Mouse (Mus musculus): Measurements from ENCODE around the gene Gatad2b. TPM values are rescaled to one million over a fixed set of nuclear protein-coding genes. Genes with fewer than 3 reads are reported as not detected.

Gene Gatad2b
- polyA plus RNA-seq, 1 experiment from 2014 or later, result 17.9 TPM

- H3K4me3 ChIP-seq, result no peak overlapping the region
- peaks cover 98% of the 10 kb centered on the region for H3K36me3 ChIP-seq
- no peaks in the 10 kb centered on the region for H3K9me3 ChIP-seq
- H3K4me1 ChIP-seq (replicated peaks), result peaks cover 6% of the 10 kb centered on the region
- no peak for DNase-seq (ENCODE audit: low spot score)
- no peak overlapping the region for H3K27ac ChIP-seq
- H3K27me3 ChIP-seq (ENCODE audit: insufficient read depth, poor library complexity, severe bottlenecking), result peaks cover 4% of the 10 kb centered on the region; the same call in 1 of the 2 replicates
- 93% methylated on average over 3 of the region's 3 CpGs for WGBS
These were observed 102.7 kb downstream of the Gatad2b start for GRCm38 (mm10) chr3:90395629-90396028.

GRCm38 (mm10) chr3:90400993-90401392 is 108.0 kb downstream of the Gatad2b start:
- Histone ChIP-seq H3K4me3 (no peak overlapping the region), H3K27me3 (ENCODE audit: insufficient read depth, poor library complexity, severe bottlenecking) (no peaks in the 10 kb centered on the region), H3K9me3 (no peaks in the 10 kb centered on the region), H3K27ac (no peak overlapping the region), H3K36me3 (peaks cover 98% of the 10 kb centered on the region), H3K4me1 (replicated peaks) (no peaks in the 10 kb centered on the region)
- DNase-seq (ENCODE audit: low spot score), result no peak
- 82% methylated on average over 4 of the region's 4 CpGs for WGBS

GRCm38 (mm10) chr3:90404121-90404520 is 111.1 kb downstream of the Gatad2b start:
- DNase-seq (ENCODE audit: low spot score), result no peak
- no peaks in the 10 kb centered on the region for H3K9me3 ChIP-seq
- H3K36me3 ChIP-seq, result peaks cover 100% of the 10 kb centered on the region
- 94% methylated on average over 3 of the region's 3 CpGs for WGBS
- no peaks in the 10 kb centered on the region for H3K4me1 ChIP-seq (replicated peaks)
- H3K27me3 ChIP-seq (ENCODE audit: insufficient read depth, poor library complexity, severe bottlenecking), result no peaks in the 10 kb centered on the region
- H3K4me3 ChIP-seq, result no peak overlapping the region
- no peak overlapping the region for H3K27ac ChIP-seq

GRCm38 (mm10) chr3:90404609-90405008 is 111.6 kb downstream of the Gatad2b start:
- Histone ChIP-seq H3K27ac (no peak overlapping the region), H3K9me3 (no peaks in the 10 kb centered on the region), H3K36me3 (peaks cover 100% of the 10 kb centered on the region), H3K4me3 (no peak overlapping the region), H3K27me3 (ENCODE audit: insufficient read depth, poor library complexity, severe bottlenecking) (no peaks in the 10 kb centered on the region), H3K4me1 (replicated peaks) (no peaks in the 10 kb centered on the region)
- 80% methylated on average over 4 of the region's 4 CpGs for WGBS
- DNase-seq (ENCODE audit: low spot score), result no peak

- no peak for DNase-seq (ENCODE audit: low spot score)
- 96% methylated on average over 5 of the region's 5 CpGs for WGBS
- H3K36me3 ChIP-seq, result peaks cover 100% of the 10 kb centered on the region
- H3K4me3 ChIP-seq, result no peak overlapping the region
- H3K27ac ChIP-seq, result no peak overlapping the region
- no peaks in the 10 kb centered on the region for H3K9me3 ChIP-seq
- H3K4me1 ChIP-seq (replicated peaks), result no peaks in the 10 kb centered on the region
- no peaks in the 10 kb centered on the region for H3K27me3 ChIP-seq (ENCODE audit: insufficient read depth, poor library complexity, severe bottlenecking)
These were observed 113.4 kb downstream of the Gatad2b start for GRCm38 (mm10) chr3:90406414-90406813.

GRCm38 (mm10) chr3:90408721-90409120 is 115.7 kb downstream of the Gatad2b start:
- WGBS, result 94% methylated on average over 3 of the region's 3 CpGs

GRCm38 (mm10) chr3:90412312-90413010 is 119.5 kb downstream of the Gatad2b start:
- 59% methylated on average over 5 of the region's 5 CpGs for WGBS
- peak; percentile 62 for DNase-seq (ENCODE audit: low spot score)
- Histone ChIP-seq H3K4me1 (replicated peaks) (no peaks in the 10 kb centered on the region), H3K27me3 (ENCODE audit: insufficient read depth, poor library complexity, severe bottlenecking) (no peaks in the 10 kb centered on the region), H3K4me3 (no peak overlapping the region), H3K36me3 (peaks cover 100% of the 10 kb centered on the region), H3K27ac (no peak overlapping the region), H3K9me3 (no peaks in the 10 kb centered on the region)

More at GRCm38 (mm10) chr3:90408721-90409120, 115.7 kb downstream of the Gatad2b start:
- Histone ChIP-seq H3K4me3 (no peak overlapping the region), H3K27me3 (ENCODE audit: insufficient read depth, poor library complexity, severe bottlenecking) (no peaks in the 10 kb centered on the region), H3K4me1 (replicated peaks) (no peaks in the 10 kb centered on the region), H3K36me3 (peaks cover 100% of the 10 kb centered on the region), H3K27ac (no peak overlapping the region), H3K9me3 (no peaks in the 10 kb centered on the region)
- no peak for DNase-seq (ENCODE audit: low spot score)

- WGBS, result 78% methylated on average over 3 of the region's 3 CpGs
- H3K36me3 ChIP-seq, result peaks cover 100% of the 10 kb centered on the region
- DNase-seq (ENCODE audit: low spot score), result no peak
These were observed 120.0 kb downstream of the Gatad2b start for GRCm38 (mm10) chr3:90413011-90413396.

More at GRCm38 (mm10) chr3:90413011-90413396, 120.0 kb downstream of the Gatad2b start:
- H3K4me3 ChIP-seq, result no peak overlapping the region
- H3K27ac ChIP-seq, result no peak overlapping the region
- H3K4me1 ChIP-seq (replicated peaks), result no peaks in the 10 kb centered on the region
- H3K9me3 ChIP-seq, result no peaks in the 10 kb centered on the region
- H3K27me3 ChIP-seq (ENCODE audit: insufficient read depth, poor library complexity, severe bottlenecking), result no peaks in the 10 kb centered on the region

Other genes with a start within 250 kb of the Gatad2b start
- 219 and 222 TPM in 2 replicates for gene 4933434E20Rik, start 241.5 kb upstream of the Gatad2b start, polyA plus RNA-seq (2016; fragmentation: Nextera tagmentation; extraction: Ambion mirVana)
- 199 and 208 TPM in 2 replicates for gene Ubap2l, start 240.6 kb upstream of the Gatad2b start, polyA plus RNA-seq (2016; fragmentation: Nextera tagmentation; extraction: Ambion mirVana)
- 541 and 592 TPM in 2 replicates for gene Tpm3, start 220.5 kb upstream of the Gatad2b start, polyA plus RNA-seq (2016; fragmentation: Nextera tagmentation; extraction: Ambion mirVana)
- gene Nup210l, start 189.0 kb upstream of the Gatad2b start, polyA plus RNA-seq (2016; fragmentation: Nextera tagmentation; extraction: Ambion mirVana), result 0.50 and 0.56 TPM in 2 replicates
- gene Rps27, start 79.5 kb upstream of the Gatad2b start, polyA plus RNA-seq (2016; fragmentation: Nextera tagmentation; extraction: Ambion mirVana), result 1,066 and 1,137 TPM in 2 replicates
- 25.5 and 27.8 TPM in 2 replicates for gene Rab13, start 79.5 kb upstream of the Gatad2b start, polyA plus RNA-seq (2016; fragmentation: Nextera tagmentation; extraction: Ambion mirVana)
- 91.4 and 95.7 TPM in 2 replicates for gene Jtb, start 61.6 kb upstream of the Gatad2b start, polyA plus RNA-seq (2016; fragmentation: Nextera tagmentation; extraction: Ambion mirVana)
- 4.2 and 4.3 TPM in 2 replicates for gene Creb3l4, start 49.7 kb upstream of the Gatad2b start, polyA plus RNA-seq (2016; fragmentation: Nextera tagmentation; extraction: Ambion mirVana)
- 62.5 and 65.3 TPM in 2 replicates for gene Slc39a1, start 45.0 kb upstream of the Gatad2b start, polyA plus RNA-seq (2016; fragmentation: Nextera tagmentation; extraction: Ambion mirVana)
- 20.8 and 28.4 TPM in 2 replicates for gene Crtc2, start 39.0 kb upstream of the Gatad2b start, polyA plus RNA-seq (2016; fragmentation: Nextera tagmentation; extraction: Ambion mirVana)
- 5.7 and 7.1 TPM in 2 replicates for gene Dennd4b, start 28.0 kb upstream of the Gatad2b start, polyA plus RNA-seq (2016; fragmentation: Nextera tagmentation; extraction: Ambion mirVana)
- 28.5 and 29.1 TPM in 2 replicates for gene Slc27a3, start 96.8 kb downstream of the Gatad2b start, polyA plus RNA-seq (2016; fragmentation: Nextera tagmentation; extraction: Ambion mirVana)
- 37.6 and 39.7 TPM in 2 replicates for gene Ints3, start 140.4 kb downstream of the Gatad2b start, polyA plus RNA-seq (2016; fragmentation: Nextera tagmentation; extraction: Ambion mirVana)
- 3.0 TPM in 2 replicates for gene Npr1, start 172.7 kb downstream of the Gatad2b start, polyA plus RNA-seq (2016; fragmentation: Nextera tagmentation; extraction: Ambion mirVana)
- 315 and 340 TPM in 2 replicates for gene Ilf2, start 182.9 kb downstream of the Gatad2b start, polyA plus RNA-seq (2016; fragmentation: Nextera tagmentation; extraction: Ambion mirVana)
- 60.9 and 69.1 TPM in 2 replicates for gene Snapin, start 197.9 kb downstream of the Gatad2b start, polyA plus RNA-seq (2016; fragmentation: Nextera tagmentation; extraction: Ambion mirVana)
- gene Chtop, start 216.3 kb downstream of the Gatad2b start, polyA plus RNA-seq (2016; fragmentation: Nextera tagmentation; extraction: Ambion mirVana), result 174 and 182 TPM in 2 replicates
- gene S100a1, start 221.2 kb downstream of the Gatad2b start, polyA plus RNA-seq (2016; fragmentation: Nextera tagmentation; extraction: Ambion mirVana), result 7.5 and 7.7 TPM in 2 replicates
- 11.7 and 13.1 TPM in 2 replicates for gene S100a13, start 221.3 kb downstream of the Gatad2b start, polyA plus RNA-seq (2016; fragmentation: Nextera tagmentation; extraction: Ambion mirVana)
- gene S100a14, start 233.7 kb downstream of the Gatad2b start, polyA plus RNA-seq (2016; fragmentation: Nextera tagmentation; extraction: Ambion mirVana), result not detected in 2 replicates
- gene S100a16, start 244.1 kb downstream of the Gatad2b start, polyA plus RNA-seq (2016; fragmentation: Nextera tagmentation; extraction: Ambion mirVana), result 46.6 and 47.9 TPM in 2 replicates